Mouse (Mus musculus): Measurements from ENCODE around the gene Jam2. TPM values are rescaled to one million over a fixed set of nuclear protein-coding genes. Genes with fewer than 3 reads are reported as not detected.

Jam2 gene
- polyA plus RNA-seq, 1 experiment from 2014 or later, result 2.0 TPM

DNA sequence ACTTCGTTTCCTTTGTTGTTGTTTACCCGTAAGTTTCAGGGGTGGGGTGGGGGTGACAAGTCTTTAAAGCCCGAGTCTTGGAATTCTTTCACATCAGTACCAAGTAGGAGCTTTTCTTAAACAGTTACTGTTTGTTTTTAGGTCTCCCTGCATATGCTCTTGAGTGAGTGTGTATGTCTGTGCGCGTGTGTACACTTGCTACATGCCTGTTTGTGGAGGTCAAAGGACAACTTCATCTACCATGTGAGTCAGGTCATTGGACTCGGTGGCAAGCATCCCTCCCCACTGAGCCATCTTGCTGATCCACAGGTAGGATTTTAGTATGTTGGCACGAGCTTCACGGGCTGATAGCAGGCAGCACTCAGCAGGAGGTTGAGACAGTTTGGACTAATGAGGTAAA is 99.9 kb downstream of the Jam2 start:
- no peak overlapping the region for H3K27ac ChIP-seq (replicated peaks)
- no peak for ATAC-seq (ENCODE audit: insufficient read depth)
- H3K9ac ChIP-seq, result no peak overlapping the region
- H3K36me3 ChIP-seq (replicated peaks), result no peaks in the 10 kb centered on the region
- 52% methylated on average over 8 of the region's 8 CpGs for WGBS (ENCODE audit: insufficient replicate concordance)
- no peak overlapping the region for H3K4me3 ChIP-seq (replicated peaks)
- no peaks in the 10 kb centered on the region for H3K27me3 ChIP-seq
- no peaks in the 10 kb centered on the region for H3K9me3 ChIP-seq (replicated peaks)
- H3K4me2 ChIP-seq, result no peak overlapping the region
- H3K4me1 ChIP-seq (replicated peaks), result no peaks in the 10 kb centered on the region

DNA sequence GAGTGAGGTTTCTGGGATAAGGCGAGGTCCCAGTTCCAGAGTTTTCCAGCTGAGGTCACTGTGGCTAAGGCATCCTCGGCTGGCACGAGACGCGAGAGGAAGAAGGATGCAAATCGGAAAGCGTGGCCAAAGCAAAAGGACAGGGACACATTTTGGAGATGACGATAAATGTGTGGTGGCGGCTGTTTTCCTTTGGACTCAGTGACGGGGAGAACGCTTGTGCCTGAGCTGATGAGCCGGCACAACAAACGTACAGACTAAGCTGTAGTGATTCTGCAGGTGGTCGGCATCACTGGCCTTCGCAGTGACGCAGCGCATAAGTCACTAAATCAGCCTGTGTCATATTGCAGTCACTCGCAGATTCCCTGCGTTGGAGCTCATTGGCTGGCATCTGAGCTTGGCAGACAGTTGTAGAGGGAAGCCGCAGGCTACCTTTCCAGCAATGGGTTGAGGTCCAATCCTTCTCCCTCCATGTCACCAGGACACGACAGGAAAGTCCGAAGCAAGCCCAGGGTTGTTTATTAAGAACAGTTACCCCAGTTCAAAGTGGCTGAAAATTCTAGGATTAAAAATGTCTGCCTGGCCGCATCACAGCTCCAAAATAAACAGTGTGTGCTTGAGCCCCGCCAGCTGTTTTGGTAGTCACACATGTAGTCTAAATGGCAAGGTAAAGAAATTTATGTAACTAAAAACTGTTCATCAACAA is 101.2 kb downstream of the Jam2 start:
- H3K27ac ChIP-seq (replicated peaks), result no peak overlapping the region
- no peaks in the 10 kb centered on the region for H3K4me1 ChIP-seq (replicated peaks)
- no peaks in the 10 kb centered on the region for H3K27me3 ChIP-seq
- 69% methylated on average over 24 of the region's 24 CpGs for WGBS (ENCODE audit: insufficient replicate concordance)
- no peak overlapping the region for H3K9ac ChIP-seq
- no peaks in the 10 kb centered on the region for H3K36me3 ChIP-seq (replicated peaks)
- no peak overlapping the region for H3K4me2 ChIP-seq
- ATAC-seq (ENCODE audit: insufficient read depth), result no peak
- H3K9me3 ChIP-seq (replicated peaks), result no peaks in the 10 kb centered on the region
- H3K4me3 ChIP-seq (replicated peaks), result no peak overlapping the region

Other genes starting within 250 kb of the Jam2 start
- 22.4 and 24.6 TPM in 2 replicates for gene Mrpl39, start 38.4 kb upstream of the Jam2 start, polyA plus RNA-seq (2015; fragmentation: Nextera tagmentation; extraction: Ambion mirVana)
- 15.2 and 15.7 TPM in 2 replicates for gene Gabpa, start 60.8 kb downstream of the Jam2 start, polyA plus RNA-seq (2015; fragmentation: Nextera tagmentation; extraction: Ambion mirVana)
- gene Atp5j, start 61.5 kb downstream of the Jam2 start, polyA plus RNA-seq (2015; fragmentation: Nextera tagmentation; extraction: Ambion mirVana), result 437 and 514 TPM in 2 replicates